Mouse (Mus musculus) megakaryocyte, embryonic 14.5 days (primary cell): ENCODE data around the gene Mrpl43.

Experiments
- FLI1 ChIP-seq: IDR thresholded peaks from 2 replicates; pipeline ENCODE4 v1.6.1; 2012; ENCODE audit warnings: low read length, inconsistent platforms, mixed read lengths
- GATA1 ChIP-seq: IDR thresholded peaks from 3 replicates; pipeline ENCODE4 v1.6.1; 2012; ENCODE audit warnings: mixed read lengths, low read length, inconsistent platforms, borderline replicate concordance

- TF ChIP-seq FLI1, result no peak
- TF ChIP-seq GATA1, result no peak
Observed at GRCm38 (mm10) chr19:45025937-45026568, 19.8 kb upstream of the Mrpl43 start.
